Mouse (Mus musculus) heart, postnatal 0 days (tissue): ENCODE results near the gene Clcn7. TPM values are rescaled to one million over a fixed set of nuclear protein-coding genes. Genes with fewer than 3 reads are reported as not detected.
"Not testable (repeated sequence)": the region's sequence is repeated elsewhere in the genome, so short reads cannot be mapped to it uniquely, and the experiment has no call there.

Experiments
- ATAC-seq: fragments of 200-750 bp; cut with Nextera tagmentation; 2 replicates; pipeline ENCODE4 v1.8.0; 2017; ENCODE audit warnings: low read depth, moderate number of reproducible peaks, moderate library complexity; ENCODE audit not compliant: insufficient read depth
- DNase-seq: peaks from one replicate; pipeline ENCODE4 v3.0.0-alpha.2; 2016; ENCODE audit warnings: low spot score
- H3K27ac ChIP-seq: fragments of 300-500 bp; sonication (generic); 2 replicates; pipeline ENCODE4 v1.5.1; 2014; ENCODE audit warnings: low read depth, mild to moderate bottlenecking
- H3K27me3 ChIP-seq: fragments of 300-500 bp; sonication (generic); 2 replicates; pipeline ENCODE4 v1.6.1; 2014; ENCODE audit warnings: low read length, mixed read lengths; ENCODE audit not compliant: control insufficient read depth, insufficient read depth
- H3K36me3 ChIP-seq: fragments of 300-500 bp; sonication (generic); replicated peaks from 2 replicates; pipeline ENCODE4 v1.6.1; 2014; ENCODE audit warnings: low read length, mixed read lengths; ENCODE audit not compliant: control insufficient read depth, insufficient read depth
- H3K4me1 ChIP-seq: fragments of 300-500 bp; sonication (generic); 2 replicates; pipeline ENCODE4 v1.6.1; 2014; ENCODE audit warnings: antibody characterized with exemption; ENCODE audit not compliant: control insufficient read depth, insufficient read depth
- H3K4me2 ChIP-seq: fragments of 300-500 bp; sonication (generic); 2 replicates; pipeline ENCODE4 v1.6.1; 2014; ENCODE audit warnings: low read depth, mild to moderate bottlenecking, low read length, moderate library complexity
- H3K4me3 ChIP-seq: fragments of 300-500 bp; sonication (generic); 2 replicates; pipeline ENCODE4 v1.5.1; 2014; ENCODE audit warnings: low read depth, low read length
- H3K9ac ChIP-seq: fragments of 300-500 bp; sonication (generic); replicated peaks from 2 replicates; pipeline ENCODE4 v1.6.1; 2014; ENCODE audit warnings: low read depth, low read length, mixed read lengths
- H3K9me3 ChIP-seq: fragments of 300-500 bp; sonication (generic); replicated peaks from 2 replicates; pipeline ENCODE4 v1.6.1; 2016; ENCODE audit warnings: low read length; ENCODE audit not compliant: control insufficient read depth
- CTCF ChIP-seq: IDR thresholded peaks from 2 replicates; pipeline ENCODE4 v1.5.1; 2016; ENCODE audit warnings: antibody characterized with exemption, control low read depth, low read depth
- EP300 ChIP-seq: IDR thresholded peaks from 2 replicates; pipeline ENCODE4 v1.6.1; 2016; ENCODE audit warnings: antibody characterized with exemption, low read depth
- WGBS: fragments of 180-500 bp; shearing (Covaris S2); extraction: QIAGEN DNeasy Blood & Tissue Kit; methylation state at CpG from one replicate; pipeline ENCODE4 v1.1.7; 2014; 5-methylcytosine and 5-hydroxymethylcytosine counted together
- polyA plus RNA-seq: library from polyadenylated mRNA; unstranded; fragments of >200 nt; fragmentation: Nextera tagmentation; extraction: Ambion mirVana; gene quantifications from 2 replicates; pipeline ENCODE4 v1.2.1, GENCODE M21; 2015
- total RNA-seq: library from RNA; depleted of rRNA; stranded (reverse); fragments of >200 nt; gene quantifications from 2 replicates; pipeline ENCODE4 v1.2.3, GENCODE M21; 2014; ENCODE audit warnings: low replicate concordance

Gene Clcn7
- total and polyA plus RNA-seq, 2 experiments from 2014 or later = 12.6 to 20.3 TPM

- TF ChIP-seq CTCF (no peak), EP300 (no peak)
Measured at GRCm38 (mm10) chr17:25115664-25116432, 17.3 kb upstream of the Clcn7 start, which contains the start of gene Telo2. Telo2 (minus strand) TSS chr17:25115967.

GRCm38 (mm10) chr17:25117263-25117662 is 15.9 kb upstream of the Clcn7 start:
- H3K9ac ChIP-seq = no peak overlapping the region
- no peaks in the 10 kb centered on the region for H3K27me3 ChIP-seq
- no peak overlapping the region for H3K27ac ChIP-seq
- 24% methylated on average over 4 of the region's 4 CpGs for WGBS
- DNase-seq = no peak
- H3K9me3 ChIP-seq = no peaks in the 10 kb centered on the region
- no peaks in the 10 kb centered on the region for H3K36me3 ChIP-seq
- H3K4me2 ChIP-seq = no peak overlapping the region
- TF ChIP-seq CTCF (peak; percentile 16; the same call in 1 of the 2 replicates), EP300 (no peak)
- H3K4me3 ChIP-seq = no peak overlapping the region
- ATAC-seq = no peak
- H3K4me1 ChIP-seq = peaks cover 11% of the 10 kb centered on the region

More at GRCm38 (mm10) chr17:25115664-25116432, 17.3 kb upstream of the Clcn7 start, which contains the start of gene Telo2:
- Histone ChIP-seq H3K9me3 (no peaks in the 10 kb centered on the region), H3K27me3 (no peaks in the 10 kb centered on the region), H3K4me1 (peaks cover 19% of the 10 kb centered on the region), H3K9ac (peak within 1 kb of the TSS; percentile 56), H3K27ac (peak within 1 kb of the TSS; percentile 88), H3K4me2 (peak within 1 kb of the TSS; percentile 77), H3K36me3 (0 out of 2 replicates have a peak, but pooled peaks cover 2% of the 10 kb centered on the region), H3K4me3 (peak within 1 kb of the TSS; percentile 49)
- DNase-seq (peak; percentile 81), ATAC-seq (peak; percentile 94)
- 7% methylated on average over 40 of the region's 40 CpGs for WGBS

- no peak for TF ChIP-seq EP300
- no peak for TF ChIP-seq CTCF
- Histone ChIP-seq H3K27me3 (no peaks in the 10 kb centered on the region), H3K4me2 (no peak within 1 kb of the TSS), H3K36me3 (no peaks in the 10 kb centered on the region), H3K9ac (no peak within 1 kb of the TSS), H3K4me1 (no peaks in the 10 kb centered on the region), H3K9me3 (no peaks in the 10 kb centered on the region), H3K4me3 (no peak within 1 kb of the TSS), H3K27ac (no peak within 1 kb of the TSS)
- ATAC-seq = no peak
- no peak for DNase-seq
- WGBS = 26% methylated on average over 3 of the region's 3 CpGs
Measured at GRCm38 (mm10) chr17:25120406-25120805, 12.8 kb upstream of the Clcn7 start, which contains the start of gene Ptx4. Ptx4 (plus strand) TSS chr17:25120760.

- H3K27ac ChIP-seq = no peak overlapping the region
- H3K4me3 ChIP-seq = no peak overlapping the region
- no peak for TF ChIP-seq EP300
- no peak; the same call in 1 of the 2 replicates for TF ChIP-seq CTCF
- H3K36me3 ChIP-seq = no peaks in the 10 kb centered on the region
- H3K4me1 ChIP-seq = no peaks in the 10 kb centered on the region
- ATAC-seq (no peak), DNase-seq (no peak)
- H3K9me3 ChIP-seq = no peaks in the 10 kb centered on the region
- H3K27me3 ChIP-seq = no peaks in the 10 kb centered on the region
- no peak overlapping the region for H3K9ac ChIP-seq
- no peak overlapping the region for H3K4me2 ChIP-seq
- 28% methylated on average over 7 of the region's 7 CpGs for WGBS
Measured at GRCm38 (mm10) chr17:25123979-25124378, 9.2 kb upstream of the Clcn7 start.

- not testable (repeated sequence) for H3K27ac ChIP-seq, H3K36me3 ChIP-seq, H3K27me3 ChIP-seq, H3K4me3 ChIP-seq, DNase-seq, H3K4me1 ChIP-seq, ATAC-seq, H3K9ac ChIP-seq, H3K9me3 ChIP-seq, H3K4me2 ChIP-seq
- WGBS = 57% methylated on average over 3 of the region's 3 CpGs
Measured at GRCm38 (mm10) chr17:25125442-25126060, 7.6 kb upstream of the Clcn7 start.
